Mouse (Mus musculus) ES-E14 (cell line): ENCODE results near the gene Hhipl1. TPM values are rescaled to one million over a fixed set of nuclear protein-coding genes. Genes with fewer than 3 reads are reported as not detected.
A peak's percentile ranks its signal among the peaks of the same experiment; 100 is the strongest.

Source experiments
- DNase-seq: peaks from one replicate; pipeline ENCODE4 v3.0.0-alpha.2; 2013; ENCODE audit warnings: low read depth, low spot score
- H3K27ac ChIP-seq: 2 replicates; pipeline ENCODE4 v1.5.1; 2012; ENCODE audit warnings: low read depth, mild to moderate bottlenecking, low read length, moderate library complexity, mixed read lengths; ENCODE audit not compliant: poor library complexity, insufficient read depth, severe bottlenecking
- H3K36me3 ChIP-seq: 2 replicates; pipeline ENCODE4 v1.6.1; 2012; ENCODE audit warnings: mild to moderate bottlenecking, low read length, moderate library complexity, mixed read lengths; ENCODE audit not compliant: control insufficient read depth, poor library complexity, insufficient read depth, severe bottlenecking
- H3K4me1 ChIP-seq, 2 experiments: fragments of 150-350 bp in 1 of 2; sonication (generic) in 1 of 2; 2 replicates each; pipeline ENCODE4 v1.6.1; 2012; ENCODE audit warnings: low read length in 2 of 2, mild to moderate bottlenecking in 1 of 2, mixed read lengths in 1 of 2; ENCODE audit not compliant: control insufficient read depth in 2 of 2, insufficient read depth in 2 of 2, poor library complexity in 1 of 2
- H3K4me3 ChIP-seq, 2 experiments: fragments of 150-350 bp in 1 of 2; sonication (generic) in 1 of 2; 2 replicates each; pipeline ENCODE4 v1.5.1; 2012; ENCODE audit warnings: low read length in 2 of 2, low read depth in 1 of 2, mild to moderate bottlenecking in 1 of 2, mixed read lengths in 1 of 2; ENCODE audit not compliant: insufficient read depth in 1 of 2, poor library complexity in 1 of 2, severe bottlenecking in 1 of 2
- H3K9ac ChIP-seq: 2 replicates; pipeline ENCODE4 v1.6.1; 2012; ENCODE audit warnings: low read depth, mild to moderate bottlenecking, low read length, mixed read lengths; ENCODE audit not compliant: poor library complexity, insufficient read depth, severe bottlenecking
- H3K9me3 ChIP-seq: fragments of 150-350 bp; sonication (generic); 2 replicates; pipeline ENCODE4 v1.6.1; 2012; ENCODE audit warnings: low read depth, mild to moderate bottlenecking, low read length; ENCODE audit not compliant: control insufficient read depth, insufficient read depth
- CHD2 ChIP-seq: IDR thresholded peaks from 2 replicates; pipeline ENCODE4 v1.6.1; 2014; ENCODE audit warnings: mild to moderate bottlenecking, low read depth, low read length, inconsistent platforms
- HCFC1 ChIP-seq: IDR thresholded peaks from 2 replicates; pipeline ENCODE4 v1.6.1; 2012; ENCODE audit warnings: low read length, inconsistent platforms, borderline replicate concordance; ENCODE audit not compliant: insufficient read depth
- MAFK ChIP-seq: IDR thresholded peaks from 2 replicates; pipeline ENCODE4 v1.6.1; 2014; ENCODE audit warnings: mild to moderate bottlenecking, low read depth, low read length, inconsistent platforms; ENCODE audit not compliant: insufficient read depth
- ZC3H11A ChIP-seq: IDR thresholded peaks from 2 replicates; pipeline ENCODE4 v1.6.1; 2012; ENCODE audit warnings: low read depth, mild to moderate bottlenecking, inconsistent platforms, low read length, borderline replicate concordance
- ZNF384 ChIP-seq: IDR thresholded peaks from 2 replicates; pipeline ENCODE4 v1.6.1; 2012; ENCODE audit warnings: low read depth, low read length, inconsistent platforms
- in situ Hi-C, 2 experiments: fragments of 600-800 bp; cut with MboI; formaldehyde crosslinking; loops; one replicate each; pipeline ENCODE4 v1.15.1; 2025; ENCODE audit warnings: low sequenced_read_pairs in 2 of 2, inconsistent platforms in 1 of 2; ENCODE audit not compliant: unreplicated experiment in 2 of 2
- total RNA-seq: library from RNA; depleted of rRNA; stranded (reverse); fragments of 300-350 nt; gene quantifications from 2 replicates; pipeline ENCODE4 v1.2.3, GENCODE M21; 2012

The Hhipl1 gene
- total RNA-seq, 1 experiment: 1.0 TPM

DNA sequence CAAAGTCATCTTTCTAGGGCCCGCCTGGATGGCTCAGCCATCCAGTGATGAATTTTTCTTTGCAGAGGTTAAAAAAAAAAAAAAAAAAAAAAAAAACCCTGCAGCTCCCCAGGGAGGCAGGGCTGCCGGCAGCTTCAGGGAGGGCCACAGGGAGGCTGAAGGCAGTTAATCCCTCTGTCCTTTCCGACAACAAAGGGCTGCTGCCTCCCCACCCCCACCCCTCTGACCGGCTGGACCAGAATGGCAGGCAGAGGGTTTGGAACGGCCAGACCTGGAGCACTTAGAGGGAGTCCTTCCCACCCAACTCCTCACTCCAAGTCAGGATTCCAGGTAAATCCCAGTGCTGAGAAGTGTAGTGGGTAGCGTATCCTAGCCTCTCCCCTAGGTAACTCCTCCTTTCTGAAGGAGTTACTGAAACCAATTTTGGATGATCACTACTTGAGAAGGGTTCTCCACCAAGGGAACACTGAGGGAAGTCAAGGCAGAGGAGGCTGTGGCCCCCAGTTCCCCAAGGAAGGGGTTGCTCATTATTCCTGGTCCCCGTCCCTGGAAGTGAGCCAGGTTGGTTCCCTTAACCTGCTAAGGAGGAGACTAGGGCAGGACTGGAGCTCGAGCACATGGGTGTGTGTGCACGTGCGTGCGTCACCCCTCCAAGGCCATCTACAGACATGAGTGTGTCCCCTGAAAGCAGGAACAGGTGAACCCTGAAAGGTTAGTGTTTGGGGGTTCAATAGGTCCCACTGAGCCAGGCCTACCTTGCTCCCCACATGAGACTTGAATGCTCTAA lies 20.7 kb upstream of the Hhipl1 start:
- H3K36me3 ChIP-seq: no peaks in the 10 kb centered on the region
- H3K4me1 ChIP-seq: peaks cover 3 to 28% of the 10 kb centered on the region in 2 experiments; a peak in 2 of 4 replicates
- no peak for TF ChIP-seq CHD2
- TF ChIP-seq ZC3H11A: no peak
- no peak for TF ChIP-seq MAFK
- TF ChIP-seq ZNF384: peak; percentile 92
- no peak for TF ChIP-seq HCFC1
- no peak for DNase-seq
- H3K4me3 ChIP-seq: peak overlapping the region; percentile 13 to 35; a peak in 3 of 4 replicates
- in situ Hi-C loops: no loop called here
- peak overlapping the region; percentile 44; the same call in 1 of the 2 replicates for H3K9ac ChIP-seq
- no peaks in the 10 kb centered on the region for H3K9me3 ChIP-seq
- H3K27ac ChIP-seq: peak overlapping the region; percentile 67

DNA sequence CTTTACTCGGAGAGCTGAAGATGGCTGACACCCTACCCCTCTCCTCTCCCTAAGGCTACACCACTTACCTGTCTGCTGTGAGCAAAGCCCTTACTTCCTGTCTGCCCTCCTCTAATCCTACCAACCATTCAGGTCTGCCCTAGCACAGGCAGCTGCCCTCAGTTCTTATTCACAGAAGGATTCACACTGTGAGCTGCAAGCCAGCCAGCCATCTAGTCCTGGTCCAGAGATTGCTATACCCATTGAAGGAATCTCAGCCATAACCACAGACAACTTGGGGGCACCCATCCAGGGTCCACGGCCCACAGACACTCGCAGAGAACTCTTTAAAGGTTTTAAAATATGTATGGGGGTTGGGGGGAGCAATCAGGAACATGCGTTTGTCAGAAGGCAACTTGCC lies 19.7 kb upstream of the Hhipl1 start:
- no peak for DNase-seq
- Histone ChIP-seq H3K4me1 (peaks cover 3 to 25% of the 10 kb centered on the region in 2 experiments; a peak in 2 of 4 replicates), H3K27ac (peak overlapping the region; percentile 67; the same call in 1 of the 2 replicates), H3K36me3 (no peaks in the 10 kb centered on the region), H3K9ac (peak overlapping the region; percentile 56; the same call in 1 of the 2 replicates), H3K9me3 (no peaks in the 10 kb centered on the region), H3K4me3 (peak overlapping the region in 1 of 2 experiments; percentile 15; a peak in 1 of 4 replicates)
- in situ Hi-C loops: no loop called here
- no peak for TF ChIP-seq ZC3H11A
- TF ChIP-seq CHD2: no peak
- no peak for TF ChIP-seq MAFK
- TF ChIP-seq HCFC1: no peak
- TF ChIP-seq ZNF384: no peak

DNA sequence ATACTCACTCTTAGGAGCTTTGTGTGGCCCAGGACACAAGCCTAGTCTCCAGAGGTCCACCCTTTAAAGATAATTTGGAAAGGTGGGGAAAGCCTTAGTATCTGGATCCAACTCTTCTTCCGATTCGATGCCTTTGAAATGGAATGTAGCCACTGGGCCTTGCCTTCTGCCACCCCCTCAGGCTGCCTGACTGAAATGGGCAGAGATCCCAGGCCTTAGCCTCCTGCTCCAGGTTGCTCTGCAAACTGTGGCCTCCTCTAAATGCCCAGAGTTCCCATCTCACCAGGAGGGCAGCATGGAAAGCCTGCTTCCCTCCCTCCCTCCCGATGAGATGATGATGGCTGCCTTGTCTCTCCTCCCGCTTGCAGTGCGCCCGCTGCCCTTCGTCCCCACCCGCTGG lies 19.1 kb upstream of the Hhipl1 start:
- Histone ChIP-seq H3K36me3 (no peaks in the 10 kb centered on the region), H3K9ac (no peak overlapping the region; the same call in 1 of the 2 replicates)

DNA sequence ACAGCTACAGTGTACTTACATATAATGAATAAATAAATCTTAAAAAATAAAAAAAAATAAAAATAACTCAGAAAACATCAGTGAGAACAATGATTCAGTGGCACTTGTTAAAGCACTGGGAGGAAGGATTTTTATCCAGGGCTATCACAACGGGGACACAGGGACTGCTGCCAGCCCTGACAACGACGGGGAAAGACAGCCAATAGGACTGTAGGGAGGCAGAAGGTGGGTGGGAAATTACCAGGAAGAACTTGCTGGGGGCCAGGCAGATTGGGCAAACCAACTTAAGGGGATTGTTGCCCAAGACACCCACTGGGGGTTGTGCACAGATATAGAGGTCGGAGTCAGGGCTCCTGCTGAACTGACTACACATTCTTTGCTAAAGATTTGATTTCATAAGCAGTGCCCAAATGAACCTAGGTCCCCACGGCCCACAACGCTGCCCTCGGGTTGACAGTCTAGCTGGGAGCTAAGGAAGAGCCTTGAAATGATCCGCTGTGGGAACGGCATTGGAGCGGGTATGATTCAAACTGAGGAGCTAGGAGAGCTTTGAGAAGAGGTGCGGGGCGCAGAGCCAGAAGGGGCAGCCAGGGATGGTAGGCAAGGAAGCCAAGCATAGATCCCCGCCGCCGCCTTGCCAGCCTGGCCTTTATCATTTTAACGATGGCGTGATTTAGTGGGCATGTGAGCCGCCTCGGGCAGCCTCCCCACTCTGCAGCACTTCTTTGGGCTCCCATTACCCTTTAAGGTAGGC lies 17.8 kb upstream of the Hhipl1 start:
- TF ChIP-seq ZNF384: no peak
- TF ChIP-seq ZC3H11A: no peak
- TF ChIP-seq HCFC1: no peak
- no peak for TF ChIP-seq CHD2
- no peak for TF ChIP-seq MAFK
- no peak for DNase-seq
- Histone ChIP-seq H3K4me3 (peak overlapping the region; percentile 42 to 54), H3K4me1 (peaks cover 3 to 26% of the 10 kb centered on the region in 2 experiments; a peak in 2 of 4 replicates), H3K36me3 (no peaks in the 10 kb centered on the region), H3K9me3 (no peaks in the 10 kb centered on the region), H3K9ac (peak overlapping the region; percentile 68), H3K27ac (no peak overlapping the region)
- in situ Hi-C loops: no loop called here

More for the DNA sequence above, 19.1 kb upstream of the Hhipl1 start:
- no peak for DNase-seq
- Histone ChIP-seq H3K9me3 (no peaks in the 10 kb centered on the region), H3K27ac (no peak overlapping the region), H3K4me1 (peaks cover 3 to 27% of the 10 kb centered on the region in 2 experiments; a peak in 2 of 4 replicates), H3K4me3 (no peak overlapping the region)
- in situ Hi-C loops: no loop called here
- TF ChIP-seq ZC3H11A: no peak
- no peak for TF ChIP-seq MAFK
